Mouse (Mus musculus): ENCODE data around the gene P2rx5. TPM values are rescaled to one million over a fixed set of nuclear protein-coding genes. Genes with fewer than 3 reads are reported as not detected.

P2rx5 gene
- polyA plus RNA-seq, 1 experiment from 2014 or later, result 0.45 TPM

Other genes starting within 250 kb of the P2rx5 start
- 0.68 and 1.4 TPM in 2 replicates for gene Atp2a3, start 199.3 kb upstream of the P2rx5 start, polyA plus RNA-seq (2014; fragmentation: Nextera tagmentation; extraction: Ambion mirVana)
- gene P2rx1, start 161.3 kb upstream of the P2rx5 start, polyA plus RNA-seq (2014; fragmentation: Nextera tagmentation; extraction: Ambion mirVana), result 1.4 and 2.4 TPM in 2 replicates
- 3.7 and 4.4 TPM in 2 replicates for gene Camkk1, start 141.4 kb upstream of the P2rx5 start, polyA plus RNA-seq (2014; fragmentation: Nextera tagmentation; extraction: Ambion mirVana)
- 12.0 and 12.5 TPM in 2 replicates for gene Ncbp3, start 112.6 kb upstream of the P2rx5 start, polyA plus RNA-seq (2014; fragmentation: Nextera tagmentation; extraction: Ambion mirVana)
- gene Itgae, start 69.8 kb upstream of the P2rx5 start, polyA plus RNA-seq (2014; fragmentation: Nextera tagmentation; extraction: Ambion mirVana), result 0.15 and 0.20 TPM in 2 replicates
- 13.9 and 14.2 TPM in 2 replicates for gene Haspin, start 22.1 kb upstream of the P2rx5 start, polyA plus RNA-seq (2014; fragmentation: Nextera tagmentation; extraction: Ambion mirVana)
- 132 and 134 TPM in 2 replicates for gene Emc6, start 16.6 kb downstream of the P2rx5 start, polyA plus RNA-seq (2014; fragmentation: Nextera tagmentation; extraction: Ambion mirVana)
- 221 and 223 TPM in 2 replicates for gene Tax1bp3, start 16.7 kb downstream of the P2rx5 start, polyA plus RNA-seq (2014; fragmentation: Nextera tagmentation; extraction: Ambion mirVana)
- gene Ctns, start 38.6 kb downstream of the P2rx5 start, polyA plus RNA-seq (2014; fragmentation: Nextera tagmentation; extraction: Ambion mirVana), result 19.1 and 25.2 TPM in 2 replicates
- 0.99 and 1.2 TPM in 2 replicates for gene Shpk, start 39.0 kb downstream of the P2rx5 start, polyA plus RNA-seq (2014; fragmentation: Nextera tagmentation; extraction: Ambion mirVana)
- gene Trpv1, start 73.9 kb downstream of the P2rx5 start, polyA plus RNA-seq (2014; fragmentation: Nextera tagmentation; extraction: Ambion mirVana), result 0.13 TPM in 1 of 2 replicates, not detected in the other
- 0.03 TPM in 1 of 2 replicates, not detected in the other for gene Trpv3, start 107.0 kb downstream of the P2rx5 start, polyA plus RNA-seq (2014; fragmentation: Nextera tagmentation; extraction: Ambion mirVana)
- gene Aspa, start 169.2 kb downstream of the P2rx5 start, polyA plus RNA-seq (2014; fragmentation: Nextera tagmentation; extraction: Ambion mirVana), result 0.56 and 0.97 TPM in 2 replicates
- not detected in 2 replicates for gene Gm49340, start 169.3 kb downstream of the P2rx5 start, polyA plus RNA-seq (2014; fragmentation: Nextera tagmentation; extraction: Ambion mirVana)
- not detected in 2 replicates for gene Spata22, start 169.3 kb downstream of the P2rx5 start, polyA plus RNA-seq (2014; fragmentation: Nextera tagmentation; extraction: Ambion mirVana)
- gene Olfr20, start 190.4 kb downstream of the P2rx5 start, polyA plus RNA-seq (2014; fragmentation: Nextera tagmentation; extraction: Ambion mirVana), result not detected in 2 replicates
- not detected in 2 replicates for gene Olfr376, start 210.8 kb downstream of the P2rx5 start, polyA plus RNA-seq (2014; fragmentation: Nextera tagmentation; extraction: Ambion mirVana)
- gene Olfr1, start 239.2 kb downstream of the P2rx5 start, polyA plus RNA-seq (2014; fragmentation: Nextera tagmentation; extraction: Ambion mirVana), result not detected in 2 replicates